ENCODE assay signal across 8 mouse cellular contexts in the genomic region with DNA sequence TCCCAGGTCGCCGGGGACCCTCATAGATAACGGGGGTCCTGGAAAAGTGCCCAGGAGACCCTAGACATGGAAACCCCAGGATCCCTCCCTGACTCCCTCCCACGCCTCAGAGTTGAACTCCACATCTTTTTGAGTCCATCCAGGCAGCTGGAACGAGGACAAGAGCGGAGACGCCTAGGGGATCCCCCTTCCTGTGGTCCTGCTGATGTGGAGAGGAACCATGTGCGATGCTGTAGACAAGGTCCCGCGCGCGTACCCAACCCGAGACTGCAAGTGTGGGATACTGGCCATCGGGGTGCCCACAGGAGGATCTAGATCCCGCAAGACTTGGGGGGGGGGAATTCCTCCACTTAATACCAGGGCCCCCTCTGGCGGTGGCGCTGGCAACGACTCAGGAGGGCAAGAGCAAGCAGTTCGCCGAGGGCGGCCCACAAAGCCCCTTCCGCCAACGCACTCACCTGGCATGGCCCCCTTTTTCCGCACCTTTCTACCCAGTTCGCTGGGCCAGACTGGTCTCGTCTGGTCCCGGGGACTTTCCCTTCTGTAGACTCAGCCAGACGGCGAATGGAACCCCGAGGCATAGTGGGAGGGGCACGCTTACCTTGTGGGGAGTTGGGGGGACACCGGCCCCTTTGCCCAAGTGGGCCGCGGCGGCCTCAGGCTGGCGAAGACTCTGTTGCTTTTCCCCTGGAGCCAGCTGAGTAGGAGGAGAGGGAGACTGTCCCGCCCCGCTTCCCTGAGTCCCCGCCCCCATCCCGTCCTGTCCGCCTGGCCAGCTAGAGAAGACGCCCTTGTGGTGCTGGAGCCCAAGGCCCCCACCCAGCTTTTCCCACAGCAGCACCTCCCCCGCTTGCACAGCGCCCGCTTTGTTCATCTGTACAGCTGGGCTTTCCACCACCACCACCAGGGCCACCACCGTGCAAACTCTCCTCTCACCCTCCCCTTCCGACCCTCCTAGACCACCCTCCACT. TPM values are rescaled to one million over a fixed set of nuclear protein-coding genes. Genes with fewer than 3 reads are reported as not detected.
DNase-seq lines count a peak whose midpoint lies in the region; ATAC-seq and TF ChIP-seq lines count a peak whose summit lies in the region.

Gene Phldb1 (minus strand): TSS at position 675 of the 971 bp plus-strand sequence.

- DNase-seq in frontal cortex, postnatal 25 days (ENCODE audit: low spot score in 2 of 2), result no peak
- no peak for DNase-seq in gonadal fat pad, adult 2 months (ENCODE audit: low read depth)
- DNase-seq in left cerebral cortex, postnatal 4 days, result peak; percentile 70
- DNase-seq in mesoderm, embryonic 11.5 days (ENCODE audit: low read depth, low spot score), result peak; percentile 77
- peak; percentile 40 to 77 for DNase-seq in spleen, postnatal 4 days (ENCODE audit: low spot score in 2 of 2)

- 1% methylated on average over 47 of the region's 47 CpGs for whole genome bisulfite sequencing in intestine, embryonic 15.5 days

- ATAC-seq in frontal cortex, adult (ENCODE audit: low TSS enrichment), result peak; percentile 16; the same call in 1 of the 2 replicates
- peak; percentile 84 for ATAC-seq in intestine, embryonic 15.5 days

- H3K4me3 ChIP-seq in cortical plate, adult 2 months (ENCODE audit: insufficient read depth, low read length), result peak within 1 kb of the TSS; percentile 39
- H3K4me3 ChIP-seq in intestine, embryonic 15.5 days (replicated peaks), result peak within 1 kb of the TSS; percentile 62

- intact Hi-C loops in left cerebral cortex, postnatal 4 days (cut with DNase I), result loop anchor here (10.0 kb wide), 1 partner anchor 80 kb away; no protein-coding TSS in a partner anchor

- H3K9ac ChIP-seq in intestine, embryonic 15.5 days, result peak within 1 kb of the TSS; percentile 61

- no peaks in the 10 kb centered on the region for H3K36me3 ChIP-seq in intestine, embryonic 15.5 days

- peak within 1 kb of the TSS; percentile 95 for H3K4me2 ChIP-seq in intestine, embryonic 15.5 days (replicated peaks)

- no peaks in the 10 kb centered on the region for H3K4me1 ChIP-seq in cortical plate, adult 2 months (ENCODE audit: control insufficient read depth, insufficient read depth, low read length)
- H3K4me1 ChIP-seq in intestine, embryonic 15.5 days (replicated peaks), result peaks cover 31% of the 10 kb centered on the region

- TF ChIP-seq CTCF in cortical plate, adult 2 months (IDR thresholded peaks at IDR 0.05; ENCODE audit: extremely low read depth, insufficient read depth, low read length), result no peak

- TF ChIP-seq POLR2A in cortical plate, adult 2 months (IDR thresholded peaks at IDR 0.05; ENCODE audit: extremely low read depth, insufficient read depth, low read length), result peak; percentile 52; the same call in 1 of the 2 replicates

- no peaks in the 10 kb centered on the region for H3K9me3 ChIP-seq in intestine, embryonic 15.5 days

- H3K27me3 ChIP-seq in intestine, embryonic 15.5 days (replicated peaks), result peaks cover 6% of the 10 kb centered on the region

- H3K27ac ChIP-seq in cortical plate, adult 2 months (ENCODE audit: insufficient read depth, low read length), result peak within 1 kb of the TSS; percentile 87
- H3K27ac ChIP-seq in intestine, embryonic 15.5 days, result peak within 1 kb of the TSS; percentile 75

RNA-seq across cellular contexts. Expression of gene Phldb1, which starts in this region (rescaled TPM):
- polyA plus RNA-seq in cortical plate, adult 2 months (2012; rRNA removed), result 112 and 131 TPM in 2 replicates
- polyA plus RNA-seq in gonadal fat pad, adult 2 months (2012; rRNA removed), result 90.2 and 117 TPM in 2 replicates
- 17.6 and 18.9 TPM in 2 replicates for polyA plus RNA-seq in intestine, embryonic 15.5 days (2015; fragmentation: Nextera tagmentation; extraction: Ambion mirVana)
- 100 to 1,000 TPM; 132 to 141 TPM for total RNA-seq in left cerebral cortex, postnatal 4 days (2021)

Comparison
In these comparisons a context has a peak if more than half of its experiments do, and no peak if none do; other contexts are left out.
1. DNase-seq: peak in left cerebral cortex, postnatal 4 days (single experiment), mesoderm, embryonic 11.5 days (single experiment) and spleen, postnatal 4 days (2 of 2); none in frontal cortex, postnatal 25 days (0 of 2) and gonadal fat pad, adult 2 months (single experiment).